ENCODE assay signal across 8 mouse cellular contexts in the genomic region with DNA sequence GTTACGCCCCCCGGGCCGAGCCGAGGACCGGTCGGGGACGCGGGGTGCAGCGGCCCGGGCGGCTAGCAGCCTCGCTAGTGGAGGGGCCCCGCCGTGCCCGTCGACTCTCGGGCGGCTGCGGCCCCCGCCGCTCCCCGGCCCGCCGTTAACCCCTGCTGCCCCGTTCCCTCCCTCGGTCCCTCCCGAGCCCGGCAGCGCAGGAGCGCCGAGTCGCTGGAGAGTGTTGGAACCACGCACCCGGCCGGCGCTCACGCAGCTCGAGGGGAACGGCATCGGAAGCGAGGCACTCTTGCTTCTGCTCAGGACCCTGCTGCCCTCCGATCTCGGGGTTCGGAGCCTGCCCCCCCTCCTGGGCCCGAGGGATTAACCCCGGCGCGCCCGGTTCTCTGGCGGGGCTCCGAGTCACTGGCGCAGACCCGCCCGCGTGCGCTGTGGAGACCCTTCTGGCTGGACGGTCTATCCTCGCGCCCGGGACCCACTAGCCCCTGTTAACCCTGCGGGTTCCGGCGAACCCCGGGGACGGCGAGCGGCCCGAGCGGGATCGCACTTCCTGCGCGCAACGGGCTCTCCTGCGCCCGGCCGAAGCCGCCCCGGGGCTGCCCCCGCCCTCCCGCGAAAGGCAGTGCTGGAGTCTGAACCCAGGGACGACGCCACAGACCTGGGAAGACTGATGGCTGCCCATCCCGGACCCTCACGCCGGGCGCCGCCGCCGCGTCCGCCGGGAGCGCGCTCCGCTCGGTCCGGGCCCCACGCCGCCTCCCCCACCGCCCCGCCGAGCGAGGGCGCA. TPM values are rescaled to one million over a fixed set of nuclear protein-coding genes. Genes with fewer than 3 reads are reported as not detected.
DNase-seq lines count a peak whose midpoint lies in the region; ATAC-seq and TF ChIP-seq lines count a peak whose summit lies in the region.

No protein-coding gene starts in this region.

- TF ChIP-seq CTCF in heart, adult 2 months (IDR thresholded peaks at IDR 0.05), result no peak
- TF ChIP-seq CTCF in ES-Bruce4 (IDR thresholded peaks at IDR 0.05; ENCODE audit: low read depth, low read length), result no peak
- no peak for TF ChIP-seq CTCF in liver, embryonic 14.5 days (IDR thresholded peaks at IDR 0.05; ENCODE audit: low read depth)

- intact Hi-C loops in heart, adult 2 months (cut with DNase I), result no loop called here
- intact Hi-C loops in heart, postnatal 25 days (cut with DNase I), result no loop called here

- no peak for TF ChIP-seq POLR2A in heart, adult 2 months (IDR thresholded peaks at IDR 0.05; ENCODE audit: insufficient read depth, low read depth, low read length)
- no peak for TF ChIP-seq POLR2A in ES-Bruce4 (IDR thresholded peaks at IDR 0.05; ENCODE audit: insufficient read depth, low read length)

- H3K4me2 ChIP-seq in forebrain, embryonic 16.5 days (ENCODE audit: low read length), result peak overlapping the region; percentile 94
- H3K4me2 ChIP-seq in liver, embryonic 14.5 days (ENCODE audit: low read depth), result peak overlapping the region; percentile 46

- DNase-seq in heart, adult 2 months, result no peak
- no peak for DNase-seq in heart, postnatal 25 days (ENCODE audit: low spot score)
- DNase-seq in liver, embryonic 14.5 days (ENCODE audit: low read depth in 3 of 3, low spot score in 3 of 3), result no peak
- no peak for DNase-seq in right cerebral cortex, postnatal 14 days
- no peak for DNase-seq in spleen, postnatal 14 days (ENCODE audit: low spot score in 2 of 2)
- no peak for DNase-seq in frontal cortex, adult 2 months (ENCODE audit: extremely low spot score in 1 of 2, low spot score in 1 of 2)

- H3K36me3 ChIP-seq in heart, adult 2 months (ENCODE audit: control insufficient read depth, insufficient read depth, low read length), result no peaks in the 10 kb centered on the region
- no peaks in the 10 kb centered on the region for H3K36me3 ChIP-seq in ES-Bruce4 (ENCODE audit: control insufficient read depth, insufficient read depth, low read length, poor library complexity, severe bottlenecking)
- H3K36me3 ChIP-seq in forebrain, embryonic 16.5 days (ENCODE audit: control insufficient read depth, insufficient read depth), result no peaks in the 10 kb centered on the region
- H3K36me3 ChIP-seq in liver, embryonic 14.5 days (replicated peaks; ENCODE audit: control insufficient read depth, insufficient read depth, low read depth), result no peaks in the 10 kb centered on the region

- no peaks in the 10 kb centered on the region for H3K9me3 ChIP-seq in ES-Bruce4 (replicated peaks; ENCODE audit: control insufficient read depth, insufficient read depth, low read length, poor library complexity, severe bottlenecking)
- no peaks in the 10 kb centered on the region for H3K9me3 ChIP-seq in forebrain, embryonic 16.5 days (ENCODE audit: control insufficient read depth, low read length)
- H3K9me3 ChIP-seq in liver, embryonic 14.5 days (ENCODE audit: control insufficient read depth, low read length), result no peaks in the 10 kb centered on the region

- H3K27me3 ChIP-seq in heart, adult 2 months (ENCODE audit: control insufficient read depth, insufficient read depth, low read length), result peaks cover 15% of the 10 kb centered on the region
- H3K27me3 ChIP-seq in ES-Bruce4 (ENCODE audit: control insufficient read depth, insufficient read depth, low read length, poor library complexity, severe bottlenecking), result peaks cover 26% of the 10 kb centered on the region
- peaks cover 49% of the 10 kb centered on the region for H3K27me3 ChIP-seq in forebrain, embryonic 16.5 days (replicated peaks; ENCODE audit: control insufficient read depth, insufficient read depth, low read length)
- H3K27me3 ChIP-seq in liver, embryonic 14.5 days (ENCODE audit: control insufficient read depth, insufficient read depth, low read length), result peaks cover 49% of the 10 kb centered on the region

- H3K9ac ChIP-seq in heart, adult 2 months (ENCODE audit: low read depth, low read length), result no peak overlapping the region; the same call in 1 of the 2 replicates
- peak overlapping the region; percentile 84 for H3K9ac ChIP-seq in ES-Bruce4 (ENCODE audit: low read depth, poor library complexity, severe bottlenecking)
- peak overlapping the region; percentile 51 for H3K9ac ChIP-seq in forebrain, embryonic 16.5 days (replicated peaks; ENCODE audit: low read depth, low read length)
- H3K9ac ChIP-seq in liver, embryonic 14.5 days (replicated peaks), result no peak overlapping the region

- peak overlapping the region; percentile 28 for H3K4me3 ChIP-seq in heart, adult 2 months
- peak overlapping the region; percentile 90 for H3K4me3 ChIP-seq in ES-Bruce4 (ENCODE audit: low read depth, low read length)
- H3K4me3 ChIP-seq in forebrain, embryonic 16.5 days (replicated peaks; ENCODE audit: low read length), result peak overlapping the region; percentile 50
- H3K4me3 ChIP-seq in liver, embryonic 14.5 days (ENCODE audit: insufficient read depth in 1 of 2, low read depth in 2 of 2, low read length in 2 of 2), result peak overlapping the region; percentile 12 to 44; a peak in 2 of 4 replicates

- TF ChIP-seq EP300 in heart, adult 2 months (IDR thresholded peaks at IDR 0.05; ENCODE audit: insufficient read depth, low read depth, low read length), result no peak
- no peak for TF ChIP-seq EP300 in ES-Bruce4 (IDR thresholded peaks at IDR 0.05; ENCODE audit: insufficient read depth, low read depth, low read length)
- no peak for TF ChIP-seq EP300 in liver, embryonic 14.5 days (IDR thresholded peaks at IDR 0.05; ENCODE audit: low read depth)

- WGBS in heart, adult 2 months, result under 1% methylated on average over 103 of the region's 105 CpGs
- 0% methylated on average over 79 of the region's 105 CpGs for WGBS in forebrain, embryonic 16.5 days
- 2% methylated on average over 100 of the region's 105 CpGs for WGBS in liver, embryonic 14.5 days (ENCODE audit: insufficient replicate concordance)

- ATAC-seq in forebrain, embryonic 16.5 days, result peak; percentile 41; the same call in 1 of the 2 replicates
- ATAC-seq in liver, embryonic 14.5 days (ENCODE audit: insufficient read depth), result no peak

- H3K27ac ChIP-seq in heart, adult 2 months, result no peak overlapping the region
- H3K27ac ChIP-seq in ES-Bruce4 (ENCODE audit: insufficient read depth, low read length), result no peak overlapping the region
- no peak overlapping the region for H3K27ac ChIP-seq in forebrain, embryonic 16.5 days (ENCODE audit: low read length)
- H3K27ac ChIP-seq in liver, embryonic 14.5 days, result no peak overlapping the region

- no peaks in the 10 kb centered on the region for H3K79me2 ChIP-seq in heart, adult 2 months (replicated peaks; ENCODE audit: control insufficient read depth, insufficient read depth, low read length)

- no peaks in the 10 kb centered on the region for H3K4me1 ChIP-seq in heart, adult 2 months (ENCODE audit: control insufficient read depth, insufficient read depth, low read length)
- H3K4me1 ChIP-seq in ES-Bruce4 (ENCODE audit: control insufficient read depth, insufficient read depth, low read length), result no peaks in the 10 kb centered on the region
- peaks cover 19% of the 10 kb centered on the region for H3K4me1 ChIP-seq in forebrain, embryonic 16.5 days (replicated peaks; ENCODE audit: control insufficient read depth, insufficient read depth, low read length)
- no peaks in the 10 kb centered on the region for H3K4me1 ChIP-seq in liver, embryonic 14.5 days (replicated peaks; ENCODE audit: control insufficient read depth in 2 of 2, insufficient read depth in 2 of 2, low read length in 1 of 2)

RNA-seq across cellular contexts. Expression of a gene that starts 14.8 kb away (rescaled TPM):
- under 1 TPM; 0.08 to 0.23 TPM for total RNA-seq in heart, adult 2 months (2021)
- 0.41 and 0.74 TPM in 2 replicates for polyA plus RNA-seq in heart, adult 2 months (2012; rRNA removed)
- total RNA-seq in heart, postnatal 25 days (2021), result under 1 TPM; 0.31 to 0.36 TPM
- polyA plus RNA-seq in ES-Bruce4 (2011; ENCODE audit: insufficient read depth, insufficient read length, low read depth, missing spikeins), result 1.8 and 2.8 TPM in 2 replicates
- polyA plus RNA-seq in forebrain, embryonic 16.5 days (2015; fragmentation: Nextera tagmentation; extraction: Ambion mirVana), result 16.1 and 22.6 TPM in 2 replicates
- 1.4 and 1.5 TPM in 2 replicates for polyA plus RNA-seq in liver, embryonic 14.5 days (2012; rRNA removed)
- polyA plus RNA-seq in liver, embryonic 14.5 days (2014; fragmentation: Nextera tagmentation; extraction: Ambion mirVana), result 0.73 and 0.88 TPM in 2 replicates
- 153 and 154 TPM in 2 replicates for polyA plus RNA-seq in frontal cortex, adult 2 months (2012; rRNA removed)

Comparison
In these comparisons a context has a peak if more than half of its experiments do, and no peak if none do; other contexts are left out.
1. H3K4me3 ChIP-seq: peak in every context shown above with its lines; median percentile 90 in ES-Bruce4; 50 in forebrain, embryonic 16.5 days; 28 in heart, adult 2 months; 28 in liver, embryonic 14.5 days.
2. H3K9ac ChIP-seq: peak in ES-Bruce4 (single experiment) and forebrain, embryonic 16.5 days (single experiment); none in heart, adult 2 months (single experiment) and liver, embryonic 14.5 days (single experiment).